Mouse (Mus musculus) olfactory bulb, adult 2 months (tissue): Measurements from ENCODE around the gene Grm8.

Source experiments
- CTCF ChIP-seq: fragments of 200-500 bp; IDR thresholded peaks from 2 replicates; pipeline ENCODE4 v1.5.1; 2012; ENCODE audit warnings: low read depth, mild to moderate bottlenecking, low read length, moderate library complexity; ENCODE audit not compliant: insufficient read depth
- POLR2A ChIP-seq: fragments of 200-500 bp; IDR thresholded peaks from 2 replicates; pipeline ENCODE4 v1.6.1; 2012; ENCODE audit warnings: mild to moderate bottlenecking, low read depth, low read length, moderate library complexity; ENCODE audit not compliant: insufficient read depth

DNA sequence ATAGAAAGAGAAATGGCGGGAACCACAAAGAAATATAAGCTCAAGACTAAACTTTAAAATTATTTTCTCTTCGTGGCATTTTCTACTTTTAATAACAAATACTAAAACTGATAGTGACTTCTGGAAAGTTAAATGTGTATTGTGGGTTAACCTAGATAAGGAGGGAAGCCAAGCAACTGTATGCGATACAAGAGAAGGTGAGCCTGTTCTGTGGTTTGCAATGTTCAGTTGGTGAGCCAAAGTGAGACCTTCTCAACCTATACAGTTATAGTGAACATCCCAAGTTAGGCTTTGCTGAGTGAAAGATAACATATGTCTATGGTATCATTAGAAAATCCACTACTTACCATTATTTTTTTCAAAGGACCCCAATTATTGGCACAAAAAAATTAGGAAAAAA lies 233.6 kb downstream of the Grm8 start:
- no peak for TF ChIP-seq POLR2A
- no peak for TF ChIP-seq CTCF
